17 mouse cellular contexts compared by ENCODE assay signal in the genomic region with DNA sequence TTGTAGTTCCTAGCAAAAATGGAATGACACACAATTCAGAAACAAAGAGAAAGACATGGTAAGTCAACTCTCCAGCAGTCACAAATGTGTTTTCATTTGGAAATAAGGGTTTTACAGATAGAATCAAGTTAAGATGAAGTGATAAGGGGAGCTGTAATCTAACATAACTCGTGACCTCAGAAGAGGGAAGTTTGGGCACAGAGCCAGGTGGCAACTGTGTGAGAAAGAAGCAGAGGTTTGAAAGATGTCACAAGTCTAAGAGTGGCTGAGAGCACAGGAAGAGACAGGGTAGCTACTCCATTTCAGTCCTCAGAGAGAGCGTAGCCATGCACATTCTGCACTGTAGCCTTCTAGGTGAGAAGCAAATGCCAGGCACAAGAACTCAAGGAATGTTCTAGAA.
DNase-seq lines count a peak whose midpoint lies in the region; ATAC-seq and TF ChIP-seq lines count a peak whose summit lies in the region.
"Had no signal": no experiment of that assay in that cellular context is flagged by ENCODE, and none has a peak within 500 bp of the region (broad histone marks: within the 10 kb centered on the region; RNA-seq: fewer than 3 reads in every experiment).

No protein-coding gene starts in this region.

- DNase-seq in lung, embryonic 14.5 days = peak; percentile 59
- DNase-seq in lung, adult 2 months = no peak
- peak; percentile 40 for DNase-seq in adrenal gland, postnatal 10 days
- DNase-seq in thymus, postnatal 25 days = peak; percentile 59
- DNase-seq in left cerebral cortex, adult 18-20 months (ENCODE audit: low spot score in 2 of 2) = no peak
- DNase-seq: cerebellum, adult 18-20 months had no signal

- H3K4me3 ChIP-seq in lung, embryonic 14.5 days (ENCODE audit: low read depth, low read length) = no peak overlapping the region
- H3K4me3 ChIP-seq in lung, adult 2 months (replicated peaks; ENCODE audit: extremely low read depth, low read depth, low read length) = no peak overlapping the region
- no peak overlapping the region for H3K4me3 ChIP-seq in kidney, embryonic 14.5 days (ENCODE audit: low read length)
- H3K4me3 ChIP-seq: embryonic facial prominence, embryonic 15.5 days; forebrain, embryonic 12.5 days; hindbrain, embryonic 13.5 days; intestine, embryonic 15.5 days; liver, embryonic 12.5 days had no signal

- no peak for TF ChIP-seq POLR2A in lung, adult 2 months (IDR thresholded peaks at IDR 0.05; ENCODE audit: borderline replicate concordance, extremely low read depth, low read depth, low read length)

- no peak for TF ChIP-seq CTCF in lung, embryonic 14.5 days (IDR thresholded peaks at IDR 0.05; ENCODE audit: low read depth)
- TF ChIP-seq CTCF in lung, adult 2 months (IDR thresholded peaks at IDR 0.05; ENCODE audit: insufficient read depth, low read length) = no peak

- H3K4me2 ChIP-seq in lung, embryonic 14.5 days = no peak overlapping the region
- H3K4me2 ChIP-seq in kidney, embryonic 14.5 days (replicated peaks; ENCODE audit: low read depth, low read length) = no peak overlapping the region
- H3K4me2 ChIP-seq: embryonic facial prominence, embryonic 15.5 days; forebrain, embryonic 12.5 days; hindbrain, embryonic 13.5 days; intestine, embryonic 15.5 days; liver, embryonic 12.5 days had no signal

- no peaks in the 10 kb centered on the region for H3K36me3 ChIP-seq in lung, embryonic 14.5 days (ENCODE audit: insufficient read depth)
- no peaks in the 10 kb centered on the region for H3K36me3 ChIP-seq in kidney, embryonic 14.5 days (ENCODE audit: control insufficient read depth, insufficient read depth, low read length)
- H3K36me3 ChIP-seq: embryonic facial prominence, embryonic 15.5 days; forebrain, embryonic 12.5 days; hindbrain, embryonic 13.5 days; intestine, embryonic 15.5 days; liver, embryonic 12.5 days had no signal

- peaks cover 17% of the 10 kb centered on the region for H3K4me1 ChIP-seq in lung, embryonic 14.5 days (ENCODE audit: insufficient read depth)
- H3K4me1 ChIP-seq in lung, adult 2 months (ENCODE audit: control insufficient read depth, insufficient read depth, low read length) = no peaks in the 10 kb centered on the region
- peaks cover 34% of the 10 kb centered on the region for H3K4me1 ChIP-seq in kidney, embryonic 14.5 days (ENCODE audit: control insufficient read depth, insufficient read depth, low read length)
- H3K4me1 ChIP-seq: forebrain, embryonic 12.5 days; hindbrain, embryonic 13.5 days; intestine, embryonic 15.5 days; liver, embryonic 12.5 days had no signal

- no peak overlapping the region for H3K9ac ChIP-seq in lung, embryonic 14.5 days
- no peak overlapping the region for H3K9ac ChIP-seq in kidney, embryonic 14.5 days (ENCODE audit: low read depth, low read length)
- H3K9ac ChIP-seq: embryonic facial prominence, embryonic 15.5 days; forebrain, embryonic 12.5 days; hindbrain, embryonic 13.5 days; intestine, embryonic 15.5 days; liver, embryonic 12.5 days had no signal

- 36% methylated on average over 2 of the region's 2 CpGs for WGBS in lung, embryonic 14.5 days
- WGBS in lung, adult 2 months = 40% methylated on average over 2 of the region's 2 CpGs
- WGBS in kidney, embryonic 14.5 days = 63% methylated on average over 2 of the region's 2 CpGs

- H3K27me3 ChIP-seq in lung, embryonic 14.5 days (ENCODE audit: insufficient read depth, low read length) = no peaks in the 10 kb centered on the region
- no peaks in the 10 kb centered on the region for H3K27me3 ChIP-seq in kidney, embryonic 14.5 days (ENCODE audit: control insufficient read depth, insufficient read depth, low read length)
- H3K27me3 ChIP-seq: embryonic facial prominence, embryonic 15.5 days; forebrain, embryonic 12.5 days; hindbrain, embryonic 13.5 days; intestine, embryonic 15.5 days; liver, embryonic 12.5 days had no signal

- no peak for ATAC-seq in lung, embryonic 14.5 days (ENCODE audit: insufficient read depth)
- peak; percentile 36; the same call in 1 of the 2 replicates for ATAC-seq in granulocyte monocyte progenitor cell, adult 5-6 weeks (replicated peaks; ENCODE audit: poor library complexity, severe bottlenecking)
- no peak for ATAC-seq in kidney, embryonic 14.5 days (ENCODE audit: low FRiP score, low TSS enrichment)
- ATAC-seq: CD4-positive, CD25-positive, alpha-beta regulatory T cell, adult 4 months; intestine, embryonic 15.5 days; liver, embryonic 12.5 days; midbrain, embryonic 16.5 days had no signal

- H3K27ac ChIP-seq in lung, embryonic 14.5 days (ENCODE audit: low read depth) = no peak overlapping the region
- H3K27ac ChIP-seq in kidney, embryonic 14.5 days (ENCODE audit: low read depth, low read length) = no peak overlapping the region
- H3K27ac ChIP-seq: embryonic facial prominence, embryonic 15.5 days; forebrain, embryonic 12.5 days; hindbrain, embryonic 13.5 days; intestine, embryonic 15.5 days; kidney, postnatal 0 days; liver, embryonic 12.5 days; macrophage had no signal

- H3K9me3 ChIP-seq in lung, embryonic 14.5 days (ENCODE audit: low read depth, low read length) = no peaks in the 10 kb centered on the region
- no peaks in the 10 kb centered on the region for H3K9me3 ChIP-seq in kidney, embryonic 14.5 days (ENCODE audit: control insufficient read depth, low read length)
- H3K9me3 ChIP-seq: embryonic facial prominence, embryonic 15.5 days; forebrain, embryonic 12.5 days; hindbrain, embryonic 13.5 days; intestine, embryonic 15.5 days; liver, embryonic 12.5 days had no signal

Comparison
In these comparisons a context has a peak if more than half of its experiments do, and no peak if none do; other contexts are left out.
1. DNase-seq: peak in lung, embryonic 14.5 days (single experiment), adrenal gland, postnatal 10 days (single experiment) and thymus, postnatal 25 days (single experiment); none in lung, adult 2 months (single experiment) and left cerebral cortex, adult 18-20 months (0 of 2).